Mouse (Mus musculus): ENCODE results near the gene Hsf2bp. TPM values are rescaled to one million over a fixed set of nuclear protein-coding genes. Genes with fewer than 3 reads are reported as not detected.

Gene Hsf2bp
- total and polyA plus RNA-seq, 3 experiments, result 0.04 to 0.15 TPM; not detected in 1

- DNase-seq (ENCODE audit: low read depth, low spot score), result no peak
- no peaks in the 10 kb centered on the region for H3K9me3 ChIP-seq (replicated peaks; ENCODE audit: insufficient read depth, low read length)
- no peak overlapping the region for H3K27ac ChIP-seq (ENCODE audit: control insufficient read depth, low read depth, low read length)
- TF ChIP-seq ZMIZ1 (IDR thresholded peaks at IDR 0.05; ENCODE audit: low read depth, low read length), result no peak
- no peak for TF ChIP-seq MYC (IDR thresholded peaks at IDR 0.05; ENCODE audit: low read depth, low read length)
- TF ChIP-seq MYB (IDR thresholded peaks at IDR 0.05; ENCODE audit: low read depth, low read length), result no peak
- no peak for TF ChIP-seq ZKSCAN1 (IDR thresholded peaks at IDR 0.05; ENCODE audit: low read depth, low read length)
- H3K27me3 ChIP-seq (ENCODE audit: control insufficient read depth in 1 of 2, insufficient read depth in 2 of 2, low read length in 2 of 2), result peaks cover 0 to 4% of the 10 kb centered on the region in 2 experiments; a peak in 2 of 4 replicates
- H3K9ac ChIP-seq (ENCODE audit: control insufficient read depth, low read depth, low read length, poor library complexity, severe bottlenecking), result no peak overlapping the region
- H3K79me2 ChIP-seq (ENCODE audit: control insufficient read depth, insufficient read depth, low read length, poor library complexity), result peaks cover 8% of the 10 kb centered on the region
- peaks cover 0 to 3% of the 10 kb centered on the region in 2 experiments; a peak in 1 of 4 replicates for H3K36me3 ChIP-seq (ENCODE audit: control insufficient read depth in 1 of 2, insufficient read depth in 2 of 2, low read length in 2 of 2)
- peaks cover 0 to 7% of the 10 kb centered on the region in 2 experiments; a peak in 2 of 4 replicates for H3K4me1 ChIP-seq (ENCODE audit: control insufficient read depth in 1 of 2, insufficient read depth in 2 of 2, low read length in 2 of 2)
- no peak overlapping the region for H3K4me3 ChIP-seq (ENCODE audit: control insufficient read depth in 1 of 2, insufficient read depth in 1 of 2, low read depth in 2 of 2, low read length in 2 of 2)
These were observed 4.5 kb downstream of the Hsf2bp start for GRCm38 (mm10) chr17:32031684-32032083.

GRCm38 (mm10) chr17:32028301-32028700 is 7.8 kb downstream of the Hsf2bp start:
- Histone ChIP-seq H3K4me1 (ENCODE audit: control insufficient read depth in 1 of 2, insufficient read depth in 2 of 2, low read length in 2 of 2) (no peaks in the 10 kb centered on the region), H3K79me2 (ENCODE audit: control insufficient read depth, insufficient read depth, low read length, poor library complexity) (no peaks in the 10 kb centered on the region), H3K36me3 (ENCODE audit: control insufficient read depth in 1 of 2, insufficient read depth in 2 of 2, low read length in 2 of 2) (no peaks in the 10 kb centered on the region), H3K27me3 (ENCODE audit: control insufficient read depth in 1 of 2, insufficient read depth in 2 of 2, low read length in 2 of 2) (peaks cover 0 to 14% of the 10 kb centered on the region in 2 experiments; a peak in 2 of 4 replicates), H3K4me3 (ENCODE audit: control insufficient read depth in 1 of 2, insufficient read depth in 1 of 2, low read depth in 2 of 2, low read length in 2 of 2) (no peak overlapping the region), H3K9me3 (replicated peaks; ENCODE audit: insufficient read depth, low read length) (no peaks in the 10 kb centered on the region), H3K9ac (ENCODE audit: control insufficient read depth, low read depth, low read length, poor library complexity, severe bottlenecking) (no peak overlapping the region), H3K27ac (ENCODE audit: control insufficient read depth, low read depth, low read length) (no peak overlapping the region)
- TF ChIP-seq ZNF384 (IDR thresholded peaks at IDR 0.05; ENCODE audit: low read depth, low read length) (no peak), RAD21 (IDR thresholded peaks at IDR 0.05; ENCODE audit: low read depth, low read length) (no peak), POLR2AphosphoS5 (IDR thresholded peaks at IDR 0.05; ENCODE audit: borderline replicate concordance, low read depth, low read length) (no peak), NELFE (IDR thresholded peaks at IDR 0.05; ENCODE audit: low read depth, low read length) (no peak), MYC (IDR thresholded peaks at IDR 0.05; ENCODE audit: low read depth, low read length) (no peak), CHD1 (IDR thresholded peaks at IDR 0.05; ENCODE audit: low read depth, low read length) (no peak)
- no peak for DNase-seq (ENCODE audit: low read depth, low spot score)

GRCm38 (mm10) chr17:32027666-32028065 is 8.5 kb downstream of the Hsf2bp start:
- Histone ChIP-seq H3K9ac (ENCODE audit: control insufficient read depth, low read depth, low read length, poor library complexity, severe bottlenecking) (no peak overlapping the region), H3K27ac (ENCODE audit: control insufficient read depth, low read depth, low read length) (no peak overlapping the region), H3K79me2 (ENCODE audit: control insufficient read depth, insufficient read depth, low read length, poor library complexity) (no peaks in the 10 kb centered on the region), H3K36me3 (ENCODE audit: control insufficient read depth in 1 of 2, insufficient read depth in 2 of 2, low read length in 2 of 2) (no peaks in the 10 kb centered on the region), H3K4me3 (ENCODE audit: control insufficient read depth in 1 of 2, insufficient read depth in 1 of 2, low read depth in 2 of 2, low read length in 2 of 2) (no peak overlapping the region), H3K9me3 (replicated peaks; ENCODE audit: insufficient read depth, low read length) (no peaks in the 10 kb centered on the region), H3K27me3 (ENCODE audit: control insufficient read depth in 1 of 2, insufficient read depth in 2 of 2, low read length in 2 of 2) (peaks cover 2 to 18% of the 10 kb centered on the region in 2 experiments; a peak in 3 of 4 replicates), H3K4me1 (ENCODE audit: control insufficient read depth in 1 of 2, insufficient read depth in 2 of 2, low read length in 2 of 2) (no peaks in the 10 kb centered on the region)
- peak; percentile 74 for DNase-seq (ENCODE audit: low read depth, low spot score)
- no peak for TF ChIP-seq JUND (IDR thresholded peaks at IDR 0.05; ENCODE audit: low read depth, low read length)
- TF ChIP-seq MXI1 (IDR thresholded peaks at IDR 0.05; ENCODE audit: low read depth, low read length), result peak; percentile 28; the same call in 1 of the 2 replicates
- TF ChIP-seq ZMIZ1 (IDR thresholded peaks at IDR 0.05; ENCODE audit: low read depth, low read length), result no peak
- no peak for TF ChIP-seq NELFE (IDR thresholded peaks at IDR 0.05; ENCODE audit: low read depth, low read length)
- TF ChIP-seq TBP (IDR thresholded peaks at IDR 0.05; ENCODE audit: low read depth, low read length), result no peak
- TF ChIP-seq EP300 (IDR thresholded peaks at IDR 0.05; ENCODE audit: low read depth in 1 of 2, low read length in 2 of 2), result no peak
- peak; percentile 70 for TF ChIP-seq ZC3H11A (IDR thresholded peaks at IDR 0.05; ENCODE audit: low read depth, low read length)
- TF ChIP-seq BHLHE40 (IDR thresholded peaks at IDR 0.05; ENCODE audit: borderline replicate concordance, low read depth, low read length), result no peak
- TF ChIP-seq CTCF (IDR thresholded peaks at IDR 0.05 in 2 of 3, conservative IDR thresholded peaks at IDR 0.05 in 1 of 3; ENCODE audit: control insufficient read depth in 1 of 3, insufficient read depth in 1 of 3, low read depth in 2 of 3, low read length in 3 of 3, poor library complexity in 1 of 3, severe bottlenecking in 1 of 3), result peak; percentile 12 to 84 (median 47); a peak in 5 of 6 replicates
- TF ChIP-seq RAD21 (IDR thresholded peaks at IDR 0.05; ENCODE audit: low read depth, low read length), result peak; percentile 82
- TF ChIP-seq POLR2AphosphoS2 (IDR thresholded peaks at IDR 0.05; ENCODE audit: low read length), result no peak
- TF ChIP-seq SMC3 (IDR thresholded peaks at IDR 0.05; ENCODE audit: low read depth, low read length), result peak; percentile 65
- TF ChIP-seq HCFC1 (IDR thresholded peaks at IDR 0.05; ENCODE audit: low read depth, low read length), result no peak
- TF ChIP-seq MEF2A (IDR thresholded peaks at IDR 0.05; ENCODE audit: extremely low read depth, insufficient replicate concordance, low read depth, low read length, poor library complexity, severe bottlenecking), result no peak
- no peak for TF ChIP-seq ETS1 (IDR thresholded peaks at IDR 0.05; ENCODE audit: low read depth, low read length)
- peak; percentile 86 for TF ChIP-seq MAX (IDR thresholded peaks at IDR 0.05; ENCODE audit: low read length)
- no peak for TF ChIP-seq TAL1 (IDR thresholded peaks at IDR 0.05; ENCODE audit: low read length)
- TF ChIP-seq SIN3A (IDR thresholded peaks at IDR 0.05; ENCODE audit: low read length), result 0 out of 2 replicates have a peak, but pooled peaks have one; percentile 44
- TF ChIP-seq POLR2AphosphoS5 (IDR thresholded peaks at IDR 0.05; ENCODE audit: borderline replicate concordance, low read depth, low read length), result no peak
- no peak for TF ChIP-seq NRF1 (IDR thresholded peaks at IDR 0.05; ENCODE audit: insufficient read depth, low read depth, low read length, poor library complexity, severe bottlenecking)
- TF ChIP-seq MYC (IDR thresholded peaks at IDR 0.05; ENCODE audit: low read depth, low read length), result peak; percentile 69; the same call in 1 of the 2 replicates

Data from MEL (cell line).